Mouse (Mus musculus) liver, adult 2 months (tissue): ENCODE data around the gene Fuk. TPM values are rescaled to one million over a fixed set of nuclear protein-coding genes. Genes with fewer than 3 reads are reported as not detected.

Experiments used
- DNase-seq: peaks from one replicate; pipeline ENCODE4 v3.0.0-alpha.2; 2011; ENCODE audit warnings: low read depth, low spot score; ENCODE audit errors: extremely low read depth
- H3K27ac ChIP-seq: fragments of 200-500 bp; replicated peaks from 2 replicates; pipeline ENCODE4 v1.5.1; 2012; ENCODE audit warnings: low read depth, mild to moderate bottlenecking, control low read depth, inconsistent platforms, low read length; ENCODE audit not compliant: insufficient read depth
- H3K27me3 ChIP-seq: fragments of 200-500 bp; 2 replicates; pipeline ENCODE4 v1.6.1; 2012; ENCODE audit warnings: mild to moderate bottlenecking, moderate library complexity, low read length, inconsistent platforms; ENCODE audit not compliant: control insufficient read depth, insufficient read depth
- H3K36me3 ChIP-seq: fragments of 200-500 bp; 2 replicates; pipeline ENCODE4 v1.6.1; 2012; ENCODE audit warnings: low read length, inconsistent platforms; ENCODE audit not compliant: control insufficient read depth, insufficient read depth
- H3K4me1 ChIP-seq: fragments of 200-500 bp; 2 replicates; pipeline ENCODE4 v1.6.1; 2011; ENCODE audit warnings: low read length; ENCODE audit not compliant: control insufficient read depth, insufficient read depth
- H3K4me3 ChIP-seq: fragments of 200-500 bp; 2 replicates; pipeline ENCODE4 v1.5.1; 2011; ENCODE audit warnings: low read depth, mild to moderate bottlenecking, control low read depth, low read length, moderate library complexity; ENCODE audit not compliant: insufficient read depth
- H3K79me2 ChIP-seq: fragments of 200-500 bp; 2 replicates; pipeline ENCODE4 v1.6.1; 2012; ENCODE audit warnings: inconsistent platforms, mild to moderate bottlenecking, low read length, moderate library complexity; ENCODE audit not compliant: control insufficient read depth, insufficient read depth
- H3K9ac ChIP-seq: fragments of 200-500 bp; 2 replicates; pipeline ENCODE4 v1.6.1; 2012; ENCODE audit warnings: low read depth, mild to moderate bottlenecking, control low read depth, inconsistent platforms, low read length
- CTCF ChIP-seq: fragments of 200-500 bp; IDR thresholded peaks from 2 replicates; pipeline ENCODE4 v1.5.1; 2011; ENCODE audit warnings: low read depth, low read length, control low read depth
- POLR2A ChIP-seq: fragments of 200-500 bp; IDR thresholded peaks from 2 replicates; pipeline ENCODE4 v1.6.1; 2011; ENCODE audit warnings: low read length, control low read depth; ENCODE audit not compliant: insufficient read depth; ENCODE audit errors: extremely low read depth
- WGBS: fragments of 180-500 bp; shearing (Covaris S2); methylation state at CpG from one replicate; pipeline ENCODE4 v1.1.7; 2018; 5-methylcytosine and 5-hydroxymethylcytosine counted together
- polyA plus RNA-seq: library from polyadenylated mRNA; depleted of rRNA; stranded (reverse); fragments of >200 nt; gene quantifications from 2 replicates; pipeline ENCODE4 v1.2.3, GENCODE M21; 2012; rRNA removed
- total RNA-seq: library from RNA; depleted of rRNA; stranded (reverse); fragments of >200 nt; gene quantifications from 2 replicates; pipeline ENCODE4 v1.2.3, GENCODE M21; 2014; rRNA removed

The Fuk gene
- total and polyA plus RNA-seq, 2 experiments: 6.3 to 11.2 TPM

- H3K4me3 ChIP-seq: no peak overlapping the region
- peaks cover 14% of the 10 kb centered on the region; the same call in 1 of the 2 replicates for H3K79me2 ChIP-seq
- peaks cover 65% of the 10 kb centered on the region for H3K36me3 ChIP-seq
Measured at GRCm38 (mm10) chr8:110842012-110842574, 60.2 kb downstream of the Fuk start.

More at GRCm38 (mm10) chr8:110842012-110842574, 60.2 kb downstream of the Fuk start:
- TF ChIP-seq CTCF (no peak), POLR2A (no peak)
- Histone ChIP-seq H3K9ac (no peak overlapping the region), H3K4me1 (peaks cover 4% of the 10 kb centered on the region), H3K27me3 (no peaks in the 10 kb centered on the region), H3K27ac (no peak overlapping the region)
- 83% methylated on average over 3 of the region's 3 CpGs for WGBS
- no peak for DNase-seq

Other genes starting within 250 kb of the Fuk start
- 0.55 and 0.94 TPM in 2 replicates for gene Mtss1l, start 181.0 kb downstream of the Fuk start, total RNA-seq
- gene Mtss1l, start 181.0 kb downstream of the Fuk start, polyA plus RNA-seq: 2.5 and 3.7 TPM in 2 replicates
- gene Il34, start 96.6 kb downstream of the Fuk start, total RNA-seq: 2.4 and 4.8 TPM in 2 replicates
- gene Il34, start 96.6 kb downstream of the Fuk start, polyA plus RNA-seq: 5.6 and 7.3 TPM in 2 replicates
- gene Cog4, start 55.9 kb downstream of the Fuk start, total RNA-seq: 73.9 and 75.4 TPM in 2 replicates
- 27.8 and 29.4 TPM in 2 replicates for gene Cog4, start 55.9 kb downstream of the Fuk start, polyA plus RNA-seq
- 20.6 and 23.8 TPM in 2 replicates for gene Sf3b3, start 55.7 kb downstream of the Fuk start, total RNA-seq
- gene Sf3b3, start 55.7 kb downstream of the Fuk start, polyA plus RNA-seq: 10.8 and 12.1 TPM in 2 replicates
- 0.83 and 1.3 TPM in 2 replicates for gene St3gal2, start 17.4 kb upstream of the Fuk start, total RNA-seq
- gene St3gal2, start 17.4 kb upstream of the Fuk start, polyA plus RNA-seq: 1.2 and 1.5 TPM in 2 replicates
- 10.2 and 15.1 TPM in 2 replicates for gene Ddx19a, start 95.3 kb upstream of the Fuk start, total RNA-seq
- gene Ddx19a, start 95.3 kb upstream of the Fuk start, polyA plus RNA-seq: 11.8 and 12.0 TPM in 2 replicates
- 5.8 and 7.1 TPM in 2 replicates for gene Ddx19b, start 129.3 kb upstream of the Fuk start, total RNA-seq
- gene Ddx19b, start 129.3 kb upstream of the Fuk start, polyA plus RNA-seq: 3.3 and 3.4 TPM in 2 replicates
- gene Aars, start 130.7 kb upstream of the Fuk start, total RNA-seq: 60.1 and 60.5 TPM in 2 replicates
- 56.6 and 56.9 TPM in 2 replicates for gene Aars, start 130.7 kb upstream of the Fuk start, polyA plus RNA-seq
- gene Exosc6, start 153.9 kb upstream of the Fuk start, total RNA-seq: not detected in 2 replicates
- gene Exosc6, start 153.9 kb upstream of the Fuk start, polyA plus RNA-seq: not detected in 2 replicates
- not detected in 2 replicates for gene Clec18a, start 189.9 kb upstream of the Fuk start, total RNA-seq
- gene Clec18a, start 189.9 kb upstream of the Fuk start, polyA plus RNA-seq: not detected in 2 replicates
- gene Pdpr, start 192.1 kb upstream of the Fuk start, total RNA-seq: 18.3 and 18.4 TPM in 2 replicates
- gene Pdpr, start 192.1 kb upstream of the Fuk start, polyA plus RNA-seq: 7.7 and 9.6 TPM in 2 replicates